In genomic region chr2:4566260-4566955, GRCm38 (mm10) we compare ENCODE assay signal across 18 mouse cellular contexts.
DNase-seq lines count a peak whose midpoint lies in the region; ATAC-seq and TF ChIP-seq lines count a peak whose summit lies in the region.
"Had no signal": no experiment of that assay in that cellular context is flagged by ENCODE, and none has a peak within 500 bp of the region (broad histone marks: within the 10 kb centered on the region; RNA-seq: fewer than 3 reads in every experiment).

No protein-coding gene starts in this region.

- no peak for TF ChIP-seq CTCF in gastrocnemius, adult 2 months (IDR thresholded peaks at IDR 0.05)

- H3K79me2 ChIP-seq in macrophage (ENCODE audit: inconsistent target) = peaks cover 97% of the 10 kb centered on the region

- WGBS in liver, embryonic 12.5 days (ENCODE audit: insufficient replicate concordance) = 93% methylated on average over 4 of the region's 4 CpGs
- 71% methylated on average over 4 of the region's 4 CpGs for WGBS in limb, embryonic 13.5 days
- 95% methylated on average over 4 of the region's 4 CpGs for WGBS in macrophage (ENCODE audit: missing documents)

- H3K9me3 ChIP-seq in liver, embryonic 12.5 days (replicated peaks) = no peaks in the 10 kb centered on the region
- no peaks in the 10 kb centered on the region for H3K9me3 ChIP-seq in limb, embryonic 13.5 days
- H3K9me3 ChIP-seq: embryonic facial prominence, embryonic 13.5 days; hindbrain, embryonic 15.5 days; neural tube, embryonic 15.5 days had no signal

- no peak overlapping the region for H3K4me3 ChIP-seq in gastrocnemius, adult 2 months
- no peak overlapping the region for H3K4me3 ChIP-seq in liver, embryonic 12.5 days
- no peak overlapping the region for H3K4me3 ChIP-seq in limb, embryonic 13.5 days
- no peak overlapping the region for H3K4me3 ChIP-seq in macrophage (ENCODE audit: inconsistent target)
- H3K4me3 ChIP-seq: embryonic facial prominence, embryonic 13.5 days; hindbrain, embryonic 15.5 days; neural tube, embryonic 15.5 days had no signal

- peak overlapping the region; percentile 5; the same call in 1 of the 2 replicates for H3K4me2 ChIP-seq in liver, embryonic 12.5 days
- H3K4me2 ChIP-seq in limb, embryonic 13.5 days (replicated peaks) = no peak overlapping the region
- H3K4me2 ChIP-seq: embryonic facial prominence, embryonic 13.5 days; hindbrain, embryonic 15.5 days; midbrain, embryonic 11.5 days; neural tube, embryonic 15.5 days had no signal

- intact Hi-C loops in gastrocnemius, adult 2 months (cut with DNase I) = no loop called here
- intact Hi-C loops in gastrocnemius, postnatal 36 days (cut with DNase I) = no loop called here

- H3K4me1 ChIP-seq in liver, embryonic 12.5 days = peaks cover 100% of the 10 kb centered on the region
- peaks cover 64% of the 10 kb centered on the region for H3K4me1 ChIP-seq in limb, embryonic 13.5 days

- DNase-seq in gastrocnemius, adult 2 months = no peak
- DNase-seq in gastrocnemius, postnatal 36 days = no peak
- no peak for DNase-seq in liver
- no peak for DNase-seq in adrenal gland, adult (ENCODE audit: inconsistent age in 2 of 2, low spot score in 1 of 2)
- DNase-seq in kidney, adult 9 months = no peak
- DNase-seq: adrenal gland, adult 8-10 months; cerebellum, adult 11-12 months; gastrocnemius, postnatal 10 days; heart, postnatal 36 days had no signal

- peak overlapping the region; percentile 12; the same call in 1 of the 2 replicates for H3K9ac ChIP-seq in liver, embryonic 12.5 days
- no peak overlapping the region for H3K9ac ChIP-seq in limb, embryonic 13.5 days
- H3K9ac ChIP-seq: embryonic facial prominence, embryonic 13.5 days; hindbrain, embryonic 15.5 days; neural tube, embryonic 15.5 days had no signal

- peak overlapping the region; percentile 59 for H3K27ac ChIP-seq in gastrocnemius, adult 2 months
- peak overlapping the region; percentile 27; the same call in 1 of the 2 replicates for H3K27ac ChIP-seq in liver, embryonic 12.5 days
- peak overlapping the region; percentile 15; the same call in 1 of the 2 replicates for H3K27ac ChIP-seq in limb, embryonic 13.5 days
- H3K27ac ChIP-seq in macrophage = peak overlapping the region; percentile 79
- H3K27ac ChIP-seq: embryonic facial prominence, embryonic 13.5 days; hindbrain, embryonic 15.5 days; neural tube, embryonic 15.5 days had no signal

- H3K36me3 ChIP-seq in liver, embryonic 12.5 days = peaks cover 83% of the 10 kb centered on the region
- H3K36me3 ChIP-seq in limb, embryonic 13.5 days = peaks cover 54% of the 10 kb centered on the region
- peaks cover 11% of the 10 kb centered on the region; the same call in 1 of the 2 replicates for H3K36me3 ChIP-seq in macrophage (ENCODE audit: inconsistent target)

- no peak for ATAC-seq in liver, embryonic 12.5 days
- no peak for ATAC-seq in limb, embryonic 13.5 days (ENCODE audit: low FRiP score, low read depth)
- ATAC-seq: intestine, postnatal 0 days had no signal

- H3K27me3 ChIP-seq in liver, embryonic 12.5 days (replicated peaks) = no peaks in the 10 kb centered on the region
- no peaks in the 10 kb centered on the region for H3K27me3 ChIP-seq in limb, embryonic 13.5 days
- H3K27me3 ChIP-seq: CH12.LX; embryonic facial prominence, embryonic 13.5 days; hindbrain, embryonic 15.5 days; neural tube, embryonic 15.5 days had no signal

Comparison
In these comparisons a context has a peak if more than half of its experiments do, and no peak if none do; other contexts are left out.
1. H3K27ac ChIP-seq: peak in every context shown above with its lines; median percentile 79 in macrophage; 59 in gastrocnemius, adult 2 months; 27 in liver, embryonic 12.5 days; 15 in limb, embryonic 13.5 days.